Mouse (Mus musculus) forebrain, embryonic 10.5 days (tissue): ENCODE measurements around the gene Mogat2. TPM values are rescaled to one million over a fixed set of nuclear protein-coding genes. Genes with fewer than 3 reads are reported as not detected.

ENCODE experiments used
- DNase-seq: peaks from one replicate; pipeline ENCODE4 v3.0.0-alpha.2; 2017; ENCODE audit warnings: low spot score; ENCODE audit errors: extremely low spot score
- H3K27ac ChIP-seq: fragments of 300-500 bp; sonication (generic); 2 replicates; pipeline ENCODE4 v1.5.1; 2016; ENCODE audit warnings: mild to moderate bottlenecking
- H3K27me3 ChIP-seq: fragments of 300-500 bp; sonication (generic); 2 replicates; pipeline ENCODE4 v1.6.1; 2016; ENCODE audit warnings: mild to moderate bottlenecking; ENCODE audit not compliant: poor library complexity, severe bottlenecking
- H3K36me3 ChIP-seq: fragments of 300-500 bp; sonication (generic); replicated peaks from 2 replicates; pipeline ENCODE4 v1.6.1; 2016; ENCODE audit warnings: mild to moderate bottlenecking, moderate library complexity
- H3K4me1 ChIP-seq: fragments of 300-500 bp; sonication (generic); 2 replicates; pipeline ENCODE4 v1.6.1; 2016
- H3K4me3 ChIP-seq: fragments of 300-500 bp; sonication (generic); 2 replicates; pipeline ENCODE4 v1.5.1; 2016; ENCODE audit warnings: mild to moderate bottlenecking, moderate library complexity
- H3K9me3 ChIP-seq: fragments of 300-500 bp; sonication (generic); 2 replicates; pipeline ENCODE4 v1.6.1; 2016; ENCODE audit warnings: mild to moderate bottlenecking, moderate library complexity
- WGBS: fragments of 180-500 bp; shearing (Covaris S2); methylation state at CpG from one replicate; pipeline ENCODE4 v1.1.7; 2016; 5-methylcytosine and 5-hydroxymethylcytosine counted together
- polyA plus RNA-seq: library from polyadenylated mRNA; unstranded; fragments of >200 nt; fragmentation: Nextera tagmentation; extraction: Ambion mirVana; gene quantifications from 2 replicates; pipeline ENCODE4 v1.2.1, GENCODE M21; 2016

Gene Mogat2
- 35.2 and 37.7 TPM in 2 replicates for polyA plus RNA-seq

- no peaks in the 10 kb centered on the region for H3K36me3 ChIP-seq
- H3K4me1 ChIP-seq: peaks cover 49% of the 10 kb centered on the region
- WGBS: 3% methylated on average over 13 of the region's 13 CpGs
- peak within 1 kb of the TSS; percentile 50 for H3K4me3 ChIP-seq
- DNase-seq: peak; percentile 33
- H3K9me3 ChIP-seq: no peaks in the 10 kb centered on the region
- H3K27me3 ChIP-seq: peaks cover 29% of the 10 kb centered on the region
- H3K27ac ChIP-seq: peak within 1 kb of the TSS; percentile 84
Observed at GRCm38 (mm10) chr7:99238417-99238816, at the start of gene Mogat2. Mogat2 (minus strand) TSS chr7:99238619.

DNA sequence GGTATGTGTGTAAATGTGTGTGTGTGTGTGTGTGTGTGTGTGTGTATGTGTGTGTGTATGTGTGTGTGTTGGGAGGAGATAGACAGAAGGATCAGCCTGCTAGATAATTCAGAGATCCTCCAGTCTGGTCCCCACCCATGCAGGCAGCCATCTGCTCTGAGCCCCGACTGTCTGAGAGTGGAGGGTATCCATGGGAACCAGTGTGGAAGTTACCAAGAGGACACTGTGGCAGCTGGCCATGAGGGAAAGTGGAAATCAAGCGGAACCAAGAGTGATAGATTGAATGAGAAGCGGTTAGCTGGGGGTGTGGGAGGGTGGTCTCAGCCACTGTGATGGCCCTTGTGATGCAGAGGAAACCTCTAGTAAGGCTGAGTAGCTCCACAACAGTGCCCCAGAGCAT lies 48.9 kb upstream of the Mogat2 start:
- Histone ChIP-seq H3K4me1 (peaks cover 11% of the 10 kb centered on the region), H3K36me3 (peaks cover 5% of the 10 kb centered on the region), H3K4me3 (no peak overlapping the region), H3K27ac (no peak overlapping the region; the same call in 1 of the 2 replicates), H3K9me3 (peaks cover 3% of the 10 kb centered on the region; the same call in 1 of the 2 replicates), H3K27me3 (no peaks in the 10 kb centered on the region)
- DNase-seq: no peak
- 69% methylated on average over 3 of the region's 3 CpGs for WGBS

GRCm38 (mm10) chr7:99279586-99279985 lies 41.2 kb upstream of the Mogat2 start:
- WGBS: 47% methylated on average over 8 of the region's 8 CpGs

GRCm38 (mm10) chr7:99278309-99278708 lies 39.9 kb upstream of the Mogat2 start:
- Histone ChIP-seq H3K4me1 (peaks cover 19% of the 10 kb centered on the region), H3K9me3 (no peaks in the 10 kb centered on the region), H3K27me3 (peaks cover 26% of the 10 kb centered on the region), H3K36me3 (no peaks in the 10 kb centered on the region; the same call in 1 of the 2 replicates), H3K27ac (no peak overlapping the region), H3K4me3 (no peak overlapping the region)
- WGBS: 92% methylated on average over 8 of the region's 8 CpGs
- DNase-seq: no peak

More at GRCm38 (mm10) chr7:99279586-99279985, 41.2 kb upstream of the Mogat2 start:
- H3K36me3 ChIP-seq: no peaks in the 10 kb centered on the region; the same call in 1 of the 2 replicates
- no peak for DNase-seq
- H3K4me3 ChIP-seq: no peak overlapping the region
- H3K9me3 ChIP-seq: no peaks in the 10 kb centered on the region
- peaks cover 19% of the 10 kb centered on the region for H3K4me1 ChIP-seq
- peaks cover 19% of the 10 kb centered on the region; the same call in 1 of the 2 replicates for H3K27me3 ChIP-seq
- H3K27ac ChIP-seq: no peak overlapping the region

- Histone ChIP-seq H3K27me3 (peaks cover 34% of the 10 kb centered on the region), H3K9me3 (no peaks in the 10 kb centered on the region), H3K36me3 (no peaks in the 10 kb centered on the region; the same call in 1 of the 2 replicates), H3K27ac (no peak overlapping the region), H3K4me3 (no peak overlapping the region), H3K4me1 (peaks cover 21% of the 10 kb centered on the region)
- WGBS: 72% methylated on average over 1 of the region's 1 CpGs
- no peak for DNase-seq
Observed at GRCm38 (mm10) chr7:99276679-99277078, 38.3 kb upstream of the Mogat2 start.

GRCm38 (mm10) chr7:99275131-99275530 lies 36.7 kb upstream of the Mogat2 start:
- no peak for DNase-seq
- Histone ChIP-seq H3K9me3 (no peaks in the 10 kb centered on the region), H3K4me1 (peaks cover 29% of the 10 kb centered on the region), H3K36me3 (peaks cover 2% of the 10 kb centered on the region; the same call in 1 of the 2 replicates), H3K27me3 (peaks cover 50% of the 10 kb centered on the region), H3K27ac (no peak overlapping the region), H3K4me3 (no peak overlapping the region)
- WGBS: 86% methylated on average over 6 of the region's 6 CpGs

DNA sequence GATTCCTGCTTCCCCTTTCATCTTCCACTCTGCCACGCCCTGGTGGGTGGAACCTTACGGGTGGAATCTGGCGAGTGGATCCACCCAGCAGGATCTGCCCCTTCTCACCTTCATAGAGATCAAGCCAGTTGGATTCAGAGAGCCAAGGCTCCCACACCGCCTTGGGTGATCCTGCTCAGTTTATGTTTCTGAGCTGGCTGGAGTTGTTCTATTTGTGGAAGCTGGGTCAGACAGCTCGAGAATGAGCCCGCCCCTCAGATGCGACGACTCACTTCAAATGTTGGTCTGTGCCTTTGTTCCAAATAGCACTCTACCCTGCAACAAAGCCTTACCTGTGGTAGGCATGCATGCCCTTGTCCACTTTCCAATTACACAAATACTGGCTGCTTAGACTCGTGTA lies 33.2 kb upstream of the Mogat2 start:
- whole genome bisulfite sequencing: 78% methylated on average over 9 of the region's 9 CpGs
- H3K27me3 ChIP-seq: peaks cover 68% of the 10 kb centered on the region
- DNase-seq: no peak
- peaks cover 2% of the 10 kb centered on the region; the same call in 1 of the 2 replicates for H3K36me3 ChIP-seq
- H3K4me1 ChIP-seq: peaks cover 51% of the 10 kb centered on the region
- H3K27ac ChIP-seq: no peak overlapping the region
- H3K9me3 ChIP-seq: no peaks in the 10 kb centered on the region
- no peak overlapping the region; the same call in 1 of the 2 replicates for H3K4me3 ChIP-seq

DNA sequence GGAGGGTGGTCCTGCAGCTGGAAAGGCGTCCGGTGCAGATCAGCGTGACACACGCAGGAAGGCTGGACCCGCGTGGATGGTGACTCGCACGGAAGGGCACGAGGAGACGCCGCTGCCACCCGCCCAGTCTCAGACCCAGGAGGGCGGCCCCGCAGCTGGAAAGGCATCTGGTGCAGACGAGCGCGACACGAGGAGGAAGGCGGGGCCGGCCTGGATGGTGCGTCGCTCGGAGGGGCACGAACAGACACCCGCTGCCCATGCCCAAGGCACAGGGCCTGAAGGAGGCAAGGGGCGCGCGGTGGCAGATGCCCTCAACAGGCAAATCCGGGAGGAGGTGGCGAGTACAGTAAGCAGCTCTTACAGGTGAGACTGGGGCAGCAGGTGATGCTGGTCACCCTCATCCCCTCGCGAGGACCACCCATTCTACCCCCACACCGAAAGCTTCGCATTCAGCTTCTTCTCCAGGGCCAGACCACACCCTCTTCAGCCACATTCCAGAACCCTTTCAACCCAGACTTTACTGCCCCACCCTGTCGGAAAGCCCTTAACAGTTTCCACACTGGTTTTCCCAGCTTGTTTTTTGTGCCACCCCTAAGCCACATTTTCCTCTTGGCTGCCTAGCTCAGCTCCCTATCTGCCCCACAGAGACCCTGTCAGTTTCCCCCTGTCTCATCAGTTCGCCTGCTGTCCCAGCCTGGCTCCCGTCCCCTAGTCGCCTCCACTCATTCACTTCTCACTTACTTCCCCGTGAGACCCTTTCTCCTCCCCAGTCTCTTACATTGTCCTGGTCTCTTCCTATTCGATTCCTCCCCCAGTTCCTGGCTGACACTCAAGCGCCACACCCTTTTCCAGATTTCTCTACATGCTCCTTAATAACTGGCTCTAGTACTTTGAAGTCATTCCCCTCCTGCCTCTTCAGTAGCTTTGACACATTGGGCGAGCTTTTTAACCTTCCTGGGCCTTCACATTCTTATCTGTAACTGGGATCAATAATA lies 30.8 kb upstream of the Mogat2 start:
- peak overlapping the region; percentile 79 for H3K4me3 ChIP-seq
- H3K4me1 ChIP-seq: peaks cover 56% of the 10 kb centered on the region
- peak overlapping the region; percentile 87 for H3K27ac ChIP-seq
- H3K27me3 ChIP-seq: peaks cover 85% of the 10 kb centered on the region
- WGBS: 8% methylated on average over 42 of the region's 42 CpGs
- no peaks in the 10 kb centered on the region for H3K9me3 ChIP-seq
- peak; percentile 28 for DNase-seq
- H3K36me3 ChIP-seq: peaks cover 2% of the 10 kb centered on the region; the same call in 1 of the 2 replicates

- Histone ChIP-seq H3K27me3 (peaks cover 80% of the 10 kb centered on the region), H3K4me1 (peaks cover 56% of the 10 kb centered on the region), H3K27ac (peak overlapping the region; percentile 87), H3K36me3 (peaks cover 2% of the 10 kb centered on the region; the same call in 1 of the 2 replicates), H3K9me3 (no peaks in the 10 kb centered on the region), H3K4me3 (peak overlapping the region; percentile 79)
- WGBS: under 1% methylated on average over 29 of the region's 29 CpGs
- no peak for DNase-seq
Observed at GRCm38 (mm10) chr7:99268506-99268900, 30.1 kb upstream of the Mogat2 start.

DNA sequence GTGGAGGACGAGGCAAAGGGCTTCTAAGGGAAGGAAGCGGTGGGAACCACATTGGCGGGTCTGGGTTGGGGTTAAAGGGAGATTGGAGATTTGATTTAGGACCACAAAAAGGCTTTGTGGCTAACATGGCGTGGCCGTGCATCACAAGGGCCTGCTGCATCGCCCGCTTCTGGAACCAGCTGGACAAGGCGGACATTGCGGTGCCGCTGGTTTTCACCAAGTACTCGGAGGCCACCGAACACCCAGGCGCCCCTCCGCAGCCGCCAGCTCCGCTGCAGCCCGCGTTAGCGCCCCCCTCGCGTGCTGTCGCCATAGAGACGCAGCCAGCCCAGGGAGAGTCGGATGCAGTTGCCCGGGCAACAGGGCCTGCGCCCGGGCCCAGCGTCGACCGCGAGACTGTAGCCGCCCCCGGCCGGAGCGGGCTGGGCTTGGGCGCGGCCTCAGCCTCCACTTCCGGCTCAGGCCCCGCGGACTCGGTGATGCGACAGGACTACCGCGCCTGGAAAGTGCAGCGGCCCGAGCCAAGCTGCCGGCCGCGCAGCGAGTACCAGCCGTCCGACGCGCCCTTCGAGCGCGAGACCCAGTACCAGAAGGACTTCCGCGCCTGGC lies 29.6 kb upstream of the Mogat2 start:
- WGBS: under 1% methylated on average over 59 of the region's 59 CpGs
- peak overlapping the region; percentile 87 for H3K27ac ChIP-seq
- peak overlapping the region; percentile 79 for H3K4me3 ChIP-seq
- H3K27me3 ChIP-seq: peaks cover 76% of the 10 kb centered on the region
- peaks cover 56% of the 10 kb centered on the region for H3K4me1 ChIP-seq
- DNase-seq: peak; percentile 85
- H3K36me3 ChIP-seq: peaks cover 2% of the 10 kb centered on the region; the same call in 1 of the 2 replicates
- no peaks in the 10 kb centered on the region for H3K9me3 ChIP-seq

- H3K4me3 ChIP-seq: peak within 1 kb of the TSS; percentile 79
- no peaks in the 10 kb centered on the region for H3K9me3 ChIP-seq
- peak; percentile 58 for DNase-seq
- H3K27me3 ChIP-seq: peaks cover 71% of the 10 kb centered on the region
- H3K27ac ChIP-seq: peak within 1 kb of the TSS; percentile 87
- under 1% methylated on average over 34 of the region's 34 CpGs for WGBS
- H3K4me1 ChIP-seq: peaks cover 56% of the 10 kb centered on the region
- peaks cover 2% of the 10 kb centered on the region; the same call in 1 of the 2 replicates for H3K36me3 ChIP-seq
Observed at GRCm38 (mm10) chr7:99267251-99267896, 29.0 kb upstream of the Mogat2 start, which contains the start of gene Map6. Map6 (plus strand) TSS chr7:99267447.

DNA sequence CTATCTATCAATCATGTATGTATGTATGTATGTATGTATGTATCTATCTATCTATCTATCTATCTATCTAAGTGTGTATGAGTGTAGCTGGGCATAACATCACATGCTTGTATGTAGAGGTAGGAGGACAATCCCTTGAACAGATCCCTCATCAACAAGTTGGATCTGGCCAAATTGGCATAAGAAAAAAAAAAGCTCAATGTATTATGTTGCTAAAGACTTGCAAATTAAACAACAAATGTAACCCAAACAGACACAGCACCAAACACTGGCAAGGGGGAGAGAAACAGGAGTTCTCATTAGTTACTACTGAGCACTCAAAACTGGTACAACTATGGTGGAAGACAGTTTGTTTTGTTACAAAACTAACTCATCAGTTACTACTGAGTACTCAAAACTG lies 26.2 kb upstream of the Mogat2 start:
- H3K9me3 ChIP-seq: no peaks in the 10 kb centered on the region
- peaks cover 37% of the 10 kb centered on the region for H3K4me1 ChIP-seq
- H3K36me3 ChIP-seq: no peaks in the 10 kb centered on the region
- DNase-seq: no peak
- H3K27ac ChIP-seq: no peak overlapping the region
- H3K4me3 ChIP-seq: no peak overlapping the region
- peaks cover 49% of the 10 kb centered on the region for H3K27me3 ChIP-seq
